Mouse (Mus musculus) Patski (cell line): Measurements from ENCODE around the gene Ism2. TPM values are rescaled to one million over a fixed set of nuclear protein-coding genes. Genes with fewer than 3 reads are reported as not detected.
"Not testable (repeated sequence)": the region's sequence is repeated elsewhere in the genome, so short reads cannot be mapped to it uniquely, and the experiment has no call there.

Source experiments
- ATAC-seq: fragments of 100-300 bp; one replicate; pipeline ENCODE4 v1.8.0; 2021
- CTCF ChIA-PET: fragments of 350-600 bp; sonication (Branson Sonifier 250); formaldehyde crosslinking; loops from one replicate; lab custom pipeline; 2022; ENCODE audit warnings: inconsistent platforms; lab: Charles Lee
- POLR2A ChIA-PET: fragments of 350-600 bp; sonication (Branson Sonifier 250); formaldehyde crosslinking; loops from one replicate; lab custom pipeline; 2022; ENCODE audit warnings: antibody characterized with exemption, inconsistent platforms; lab: Charles Lee
- DNase-seq: peaks from one replicate; pipeline ENCODE4 v3.0.0-alpha.2; 2011; ENCODE audit warnings: low read depth, low spot score
- H3K27me3 ChIP-seq: fragments of 371-371 bp; one replicate; pipeline ENCODE4 v1.5.1; 2021
- CTCF ChIP-seq: fragments of 100-300 bp; IDR thresholded peaks from one replicate; pipeline ENCODE4 v1.5.1; 2021
- in situ Hi-C: fragments of 300-500 bp; cut with MboI; formaldehyde crosslinking; loops from 3 replicates; pipeline ENCODE4 v1.11.1; 2018; ENCODE audit warnings: low pct_unique_long_range_greater_than_20kb, mixed read lengths
- polyA plus RNA-seq: library from polyadenylated mRNA; unstranded; gene quantifications from one replicate; pipeline ENCODE4 v1.2.3, GENCODE M21; 2021

Ism2 gene
- polyA plus RNA-seq, 1 experiment from 2014 or later: 0.27 TPM

- no peak for TF ChIP-seq CTCF
- H3K27me3 ChIP-seq: peaks cover 4% of the 10 kb centered on the region
- CTCF ChIA-PET: no interaction called here
- POLR2A ChIA-PET: no interaction called here
- ATAC-seq: no peak
- in situ Hi-C loops: no loop called here
- no peak for DNase-seq
Measured at GRCm38 (mm10) chr12:87289100-87289499, 10.4 kb downstream of the Ism2 start.

DNA sequence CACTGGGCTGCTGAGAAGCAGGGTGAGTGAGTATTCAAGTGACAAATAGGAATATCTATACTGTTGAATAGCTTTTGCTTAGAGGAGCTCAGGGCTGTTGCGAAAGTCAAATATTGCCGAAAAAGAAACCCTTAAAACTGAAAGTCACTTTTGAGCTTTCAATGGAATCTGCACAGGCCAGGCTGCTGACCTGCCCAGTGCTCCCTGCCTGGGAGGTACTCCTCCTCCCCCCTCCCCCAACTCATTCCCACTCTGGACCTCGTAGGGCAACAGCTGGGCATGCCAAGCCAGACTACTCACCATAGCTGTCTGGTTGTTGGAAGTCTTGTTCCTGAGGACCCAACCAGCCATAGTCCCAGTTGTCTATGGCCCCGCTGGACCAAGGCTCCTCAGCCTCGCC is 14.8 kb downstream of the Ism2 start:
- DNase-seq (no peak), ATAC-seq (no peak)
- CTCF ChIA-PET: no interaction called here
- no peak for TF ChIP-seq CTCF
- H3K27me3 ChIP-seq: peaks cover 4% of the 10 kb centered on the region
- in situ Hi-C loops: no loop called here
- POLR2A ChIA-PET: no interaction called here

GRCm38 (mm10) chr12:87284268-87284667 is 15.2 kb downstream of the Ism2 start:
- ChIA-PET CTCF (no interaction called here), POLR2A (no interaction called here)
- no peak for ATAC-seq
- H3K27me3 ChIP-seq: peaks cover 4% of the 10 kb centered on the region
- DNase-seq: no peak
- in situ Hi-C loops: no loop called here
- no peak for TF ChIP-seq CTCF

- ChIA-PET CTCF (no interaction called here), POLR2A (no interaction called here)
- ATAC-seq (no peak), DNase-seq (no peak)
- no peaks in the 10 kb centered on the region for H3K27me3 ChIP-seq
- no peak for TF ChIP-seq CTCF
- in situ Hi-C loops: no loop called here
Measured at GRCm38 (mm10) chr12:87283706-87284105, 15.8 kb downstream of the Ism2 start.

- no peak for ATAC-seq
- POLR2A ChIA-PET: no interaction called here
- DNase-seq: no peak
- H3K27me3 ChIP-seq: no peaks in the 10 kb centered on the region
- in situ Hi-C loops: no loop called here
- CTCF ChIA-PET: no interaction called here
- no peak for TF ChIP-seq CTCF
Measured at GRCm38 (mm10) chr12:87282743-87283142, 16.8 kb downstream of the Ism2 start.

GRCm38 (mm10) chr12:87281766-87282165 is 17.7 kb downstream of the Ism2 start:
- in situ Hi-C loops: no loop called here
- H3K27me3 ChIP-seq: no peaks in the 10 kb centered on the region
- ChIA-PET POLR2A (no interaction called here), CTCF (no interaction called here)
- no peak for ATAC-seq
- TF ChIP-seq CTCF: no peak
- DNase-seq: no peak

DNA sequence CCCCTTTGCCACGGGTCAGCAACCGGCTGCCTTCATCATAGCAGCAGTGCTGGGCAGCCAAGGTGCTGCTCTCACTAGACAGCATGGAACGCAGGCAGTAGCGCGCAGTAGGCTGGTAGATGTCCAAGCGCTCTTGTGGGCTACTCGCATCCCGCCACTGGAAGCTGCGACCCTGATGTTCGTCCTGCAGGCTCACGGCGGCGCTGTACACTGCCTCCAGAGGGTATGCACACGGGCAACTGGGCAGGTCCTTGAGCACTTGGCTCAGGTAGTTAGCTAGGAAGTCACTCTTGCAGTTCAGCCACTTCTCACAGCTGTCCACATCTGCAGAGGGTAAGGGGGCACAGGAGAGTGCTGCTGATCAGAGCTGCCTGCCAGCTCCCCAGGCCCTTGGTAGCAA is 19.6 kb downstream of the Ism2 start:
- no peaks in the 10 kb centered on the region for H3K27me3 ChIP-seq
- ATAC-seq (no peak), DNase-seq (no peak)
- ChIA-PET CTCF (no interaction called here), POLR2A (interaction anchor here (0.7 kb wide), 1 partner anchor 13 kb away, joined by 3 read pairs; the partner anchor contains the start of genes Ahsa1 and Vipas39)
- TF ChIP-seq CTCF: no peak
- in situ Hi-C loops: no loop called here

GRCm38 (mm10) chr12:87279350-87279749 is 20.2 kb downstream of the Ism2 start:
- peak; percentile 1 for DNase-seq
- no peaks in the 10 kb centered on the region for H3K27me3 ChIP-seq
- ChIA-PET POLR2A (no interaction called here), CTCF (no interaction called here)
- peak; percentile 78 for ATAC-seq
- no peak for TF ChIP-seq CTCF
- in situ Hi-C loops: no loop called here

DNA sequence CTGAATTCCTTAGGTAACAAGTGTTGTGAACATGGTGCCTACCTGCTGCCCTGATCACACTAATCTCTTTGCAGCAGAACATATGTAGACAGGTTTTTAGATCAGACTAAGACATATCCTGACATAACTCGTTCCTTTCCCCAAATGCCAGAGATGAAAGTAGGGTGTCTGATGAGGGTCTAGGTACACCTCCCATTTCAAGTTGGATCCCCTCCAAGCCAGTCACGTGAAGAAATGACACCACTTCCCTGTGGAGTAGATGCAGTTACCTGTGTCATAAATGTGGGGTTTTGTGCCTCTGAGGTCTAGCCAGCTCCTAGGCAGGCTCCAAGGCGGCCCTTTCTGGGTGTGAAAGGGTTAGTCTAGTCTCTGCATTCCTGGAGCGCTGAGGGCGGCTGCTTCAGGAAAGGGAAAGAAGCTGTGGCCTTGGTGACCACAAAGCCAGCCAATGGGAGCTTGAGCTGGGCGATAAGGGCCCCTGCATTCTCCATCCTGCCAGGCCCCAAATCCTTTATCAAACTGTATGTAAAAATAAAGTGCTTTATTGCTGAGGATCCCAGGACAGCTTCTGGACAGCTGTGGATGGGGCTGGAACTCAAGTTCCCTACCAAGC is 21.3 kb downstream of the Ism2 start:
- no peak for TF ChIP-seq CTCF
- in situ Hi-C loops: no loop called here
- ChIA-PET CTCF (no interaction called here), POLR2A (no interaction called here)
- ATAC-seq: no peak
- H3K27me3 ChIP-seq: no peaks in the 10 kb centered on the region
- no peak for DNase-seq

GRCm38 (mm10) chr12:87277251-87277650 is 22.3 kb downstream of the Ism2 start:
- DNase-seq, ATAC-seq, in situ Hi-C loops, H3K27me3 ChIP-seq: not testable (repeated sequence)
- CTCF ChIA-PET: interaction anchor here (1.3 kb wide), 1 partner anchor 10 kb away, joined by 5 read pairs; the partner anchor contains the start of genes Ahsa1 and Vipas39
- POLR2A ChIA-PET: interaction anchor here (0.7 kb wide), 1 partner anchor 19 kb away, joined by 9 read pairs; no protein-coding TSS in a partner anchor

DNA sequence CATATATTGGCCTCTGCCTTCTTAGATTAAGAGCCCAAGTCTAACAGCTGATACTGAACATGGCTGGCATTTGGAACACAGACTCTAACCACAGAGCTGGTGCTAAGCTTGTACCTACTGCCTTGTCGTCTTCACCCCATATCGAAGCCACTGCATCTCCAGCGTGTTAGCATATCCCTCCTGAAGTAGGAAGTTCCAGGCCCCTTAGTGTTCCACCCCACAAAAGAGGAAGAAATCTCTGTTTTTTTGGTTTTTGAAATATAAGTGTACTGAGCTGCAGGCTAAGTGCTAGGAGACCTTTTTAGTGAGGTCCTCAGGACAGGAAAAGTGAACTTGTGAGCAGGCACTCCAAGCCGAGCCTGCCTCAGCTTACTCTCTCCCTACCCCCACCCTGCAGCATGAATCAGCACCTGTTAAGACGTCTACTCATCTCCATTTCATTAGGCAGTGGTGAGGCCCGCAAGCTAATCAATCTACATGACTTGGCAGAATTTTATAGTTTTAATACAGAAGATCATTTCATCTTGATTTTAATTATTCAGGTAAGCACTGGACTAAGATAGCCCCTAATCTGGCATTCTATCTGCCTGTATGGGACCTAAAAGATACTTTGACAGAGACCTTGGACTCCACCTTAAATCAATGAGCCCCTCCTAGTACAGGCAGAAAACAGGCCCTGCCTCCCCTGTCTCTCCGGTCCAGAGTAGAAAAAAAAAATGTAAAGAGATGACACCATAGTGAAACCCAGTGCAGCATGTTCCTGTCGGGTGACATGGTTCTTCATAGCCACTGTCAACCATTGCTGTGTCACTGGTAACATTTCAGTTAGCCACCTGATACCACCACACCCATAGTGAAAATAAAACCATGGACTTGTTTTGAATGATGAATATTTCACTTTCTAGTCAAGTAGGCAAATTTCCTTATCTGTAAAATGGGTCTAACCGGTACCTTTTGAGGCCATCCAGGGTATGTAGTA is 24.4 kb downstream of the Ism2 start:
- DNase-seq: no peak
- in situ Hi-C loops: no loop called here
- ATAC-seq: no peak
- POLR2A ChIA-PET: no interaction called here
- no peak for TF ChIP-seq CTCF
- CTCF ChIA-PET: no interaction called here
- no peaks in the 10 kb centered on the region for H3K27me3 ChIP-seq
